Mouse (Mus musculus) myocyte (in vitro differentiated cells): ENCODE measurements around the gene Ggt5. TPM values are rescaled to one million over a fixed set of nuclear protein-coding genes. Genes with fewer than 3 reads are reported as not detected.

Experiments
- H3K27me3 ChIP-seq: one replicate; pipeline ENCODE4 v1.6.1; 2011; ENCODE audit not compliant: control insufficient read depth, insufficient read depth, insufficient read length
- H3K36me3 ChIP-seq: one replicate; pipeline ENCODE4 v1.6.1; 2011; ENCODE audit not compliant: control insufficient read depth, insufficient read depth
- H3K4me2 ChIP-seq: one replicate; pipeline ENCODE4 v1.6.1; 2011; ENCODE audit warnings: low read depth, control low read depth
- H3K4me3 ChIP-seq: one replicate; pipeline ENCODE4 v1.5.1; 2011; ENCODE audit warnings: mild to moderate bottlenecking, control low read depth, moderate library complexity
- H3K79me2 ChIP-seq: one replicate; pipeline ENCODE4 v1.6.1; 2011; ENCODE audit not compliant: control insufficient read depth, insufficient read depth
- H3ac ChIP-seq: one replicate; pipeline ENCODE4 v1.6.1; 2011; ENCODE audit not compliant: control insufficient read depth, insufficient read length
- CEBPB ChIP-seq: IDR thresholded peaks from 2 replicates; pipeline ENCODE4 v1.6.1; 2011; ENCODE audit warnings: mild to moderate bottlenecking, moderate library complexity; ENCODE audit not compliant: poor library complexity, insufficient read depth, severe bottlenecking
- E2F4 ChIP-seq: IDR thresholded peaks from one replicate; pipeline ENCODE4 v1.6.1; 2011; ENCODE audit warnings: mild to moderate bottlenecking, control low read depth, moderate library complexity; ENCODE audit not compliant: insufficient read depth
- MAX ChIP-seq: IDR thresholded peaks from one replicate; pipeline ENCODE4 v1.6.1; 2011; ENCODE audit warnings: low read depth, mild to moderate bottlenecking, control low read depth
- MYOD1 ChIP-seq, 3 experiments: IDR thresholded peaks; one replicate each; pipeline ENCODE4 v1.6.1; 2011; ENCODE audit warnings: control low read depth in 2 of 3, low read depth in 2 of 3, mild to moderate bottlenecking in 2 of 3, moderate library complexity in 1 of 3; ENCODE audit not compliant: insufficient read length in 2 of 3, control insufficient read depth in 1 of 3
- MYOG ChIP-seq, 3 experiments: IDR thresholded peaks; one replicate each; pipeline ENCODE4 v1.6.1; 2011; ENCODE audit warnings: control low read depth in 2 of 3, low read depth in 2 of 3, mild to moderate bottlenecking in 2 of 3; ENCODE audit not compliant: insufficient read length in 2 of 3, control insufficient read depth in 1 of 3, insufficient read depth in 1 of 3
- POLR2A ChIP-seq: IDR thresholded peaks from one replicate; pipeline ENCODE4 v1.6.1; 2011; ENCODE audit warnings: low read depth, mild to moderate bottlenecking, control low read depth, moderate library complexity; ENCODE audit not compliant: insufficient read length
- POLR2AphosphoS2 ChIP-seq: IDR thresholded peaks from one replicate; pipeline ENCODE4 v1.6.1; 2011; ENCODE audit warnings: low read depth, control low read depth; ENCODE audit not compliant: insufficient read length
- REST ChIP-seq: IDR thresholded peaks from one replicate; pipeline ENCODE4 v1.6.1; 2011; ENCODE audit warnings: mild to moderate bottlenecking, control low read depth, moderate library complexity; ENCODE audit not compliant: insufficient read depth, insufficient read length
- SRF ChIP-seq: IDR thresholded peaks from one replicate; pipeline ENCODE4 v1.6.1; 2011; ENCODE audit warnings: low read depth; ENCODE audit not compliant: control insufficient read depth, insufficient read length
- TCF12 ChIP-seq: IDR thresholded peaks from one replicate; pipeline ENCODE4 v1.6.1; 2011; ENCODE audit warnings: mild to moderate bottlenecking, control low read depth; ENCODE audit not compliant: poor library complexity, insufficient read depth, severe bottlenecking
- TCF3 ChIP-seq: IDR thresholded peaks from one replicate; pipeline ENCODE4 v1.6.1; 2011; ENCODE audit warnings: low read depth, control low read depth; ENCODE audit not compliant: insufficient read length
- USF1 ChIP-seq: IDR thresholded peaks from one replicate; pipeline ENCODE4 v1.6.1; 2011; ENCODE audit warnings: low read depth, mild to moderate bottlenecking, control low read depth, moderate library complexity
- polyA plus RNA-seq: library from polyadenylated mRNA; unstranded; fragments of >200 nt; fragmentation: generic; extraction: Trizol; gene quantifications from one replicate; pipeline ENCODE4 v1.2.1, GENCODE M21; 2012; ENCODE audit warnings: missing spikeins

The Ggt5 gene
- polyA plus RNA-seq, 1 experiment = 0.22 TPM

DNA sequence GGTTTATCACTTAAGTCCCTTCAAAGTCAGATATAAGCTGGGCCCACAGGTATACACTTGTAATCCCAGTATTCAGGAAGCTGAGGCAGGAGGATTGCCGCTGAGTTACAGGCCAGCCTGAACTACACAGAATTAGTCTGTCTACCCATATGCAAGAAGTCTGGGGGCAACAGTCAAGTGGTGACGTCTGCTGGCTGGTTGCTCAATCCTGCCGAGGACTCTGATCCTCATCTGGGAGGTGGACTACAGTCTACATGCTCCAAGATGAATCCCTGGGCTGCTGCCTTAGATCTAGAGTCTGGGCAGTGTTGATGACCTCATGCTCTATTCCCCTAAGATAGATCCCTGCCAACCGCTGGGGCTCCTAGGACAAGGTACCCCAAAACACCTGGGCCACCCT is 64.9 kb downstream of the Ggt5 start:
- Histone ChIP-seq H3K27me3 (no peaks in the 10 kb centered on the region), H3ac (no peak overlapping the region), H3K36me3 (peaks cover 4% of the 10 kb centered on the region), H3K4me2 (no peak overlapping the region), H3K4me3 (no peak overlapping the region), H3K79me2 (no peaks in the 10 kb centered on the region)
- TF ChIP-seq MAX = no peak

GRCm38 (mm10) chr10:75657165-75657564 is 68.0 kb downstream of the Ggt5 start:
- H3K4me3 ChIP-seq = no peak overlapping the region
- H3ac ChIP-seq = no peak overlapping the region
- peaks cover 4% of the 10 kb centered on the region for H3K36me3 ChIP-seq
- H3K4me2 ChIP-seq = no peak overlapping the region
- H3K79me2 ChIP-seq = no peaks in the 10 kb centered on the region
- no peaks in the 10 kb centered on the region for H3K27me3 ChIP-seq
- TF ChIP-seq E2F4 (no peak), SRF (no peak), MYOD1 (IDR thresholded peaks at IDR 0.05; ENCODE audit: control insufficient read depth in 1 of 3, insufficient read length in 2 of 3, low read depth in 2 of 3) (no peak), POLR2A (no peak), USF1 (no peak), CEBPB (no peak)

DNA sequence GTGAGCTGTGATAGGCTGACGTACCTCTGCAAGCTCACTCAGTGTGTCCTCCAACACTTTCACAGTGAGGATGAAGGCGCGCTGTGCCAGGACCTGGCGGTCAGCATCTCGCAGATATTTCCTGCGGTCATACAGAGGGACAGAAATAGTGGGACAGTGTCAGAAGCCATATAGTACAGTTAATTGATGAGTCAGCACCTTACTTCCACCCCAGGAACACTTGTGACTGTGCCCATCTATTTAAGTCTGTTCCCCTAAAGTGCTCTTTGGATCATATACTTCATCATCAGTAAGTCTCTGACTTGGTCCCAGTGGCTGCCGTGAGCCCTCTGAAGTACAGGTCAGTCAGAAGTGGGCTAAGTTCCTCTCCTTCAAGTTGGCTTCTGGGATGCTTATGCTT is 68.6 kb downstream of the Ggt5 start:
- no peak for TF ChIP-seq POLR2A
- no peak for TF ChIP-seq TCF3
- TF ChIP-seq E2F4 = no peak
- TF ChIP-seq USF1 = no peak
- TF ChIP-seq MYOD1 (IDR thresholded peaks at IDR 0.05; ENCODE audit: control insufficient read depth in 1 of 3, insufficient read length in 2 of 3, low read depth in 2 of 3) = no peak
- no peak for TF ChIP-seq MAX
- no peak for TF ChIP-seq CEBPB
- no peak for TF ChIP-seq MYOG (IDR thresholded peaks at IDR 0.05; ENCODE audit: control insufficient read depth in 1 of 3, insufficient read depth in 1 of 3, insufficient read length in 2 of 3, low read depth in 2 of 3)
- no peak for TF ChIP-seq REST
- TF ChIP-seq POLR2AphosphoS2 = no peak
- no peak for TF ChIP-seq SRF
- TF ChIP-seq TCF12 = no peak
- H3K27me3 ChIP-seq = no peaks in the 10 kb centered on the region
- H3K4me3 ChIP-seq = no peak overlapping the region
- no peak overlapping the region for H3K4me2 ChIP-seq
- no peaks in the 10 kb centered on the region for H3K79me2 ChIP-seq
- peaks cover 4% of the 10 kb centered on the region for H3K36me3 ChIP-seq
- H3ac ChIP-seq = no peak overlapping the region

GRCm38 (mm10) chr10:75661381-75661780 is 72.2 kb downstream of the Ggt5 start:
- H3K79me2 ChIP-seq = no peaks in the 10 kb centered on the region
- TF ChIP-seq SRF = no peak
- no peak for TF ChIP-seq USF1
- TF ChIP-seq TCF12 = no peak
- no peak overlapping the region for H3ac ChIP-seq
- H3K27me3 ChIP-seq = no peaks in the 10 kb centered on the region
- no peaks in the 10 kb centered on the region for H3K36me3 ChIP-seq
- H3K4me3 ChIP-seq = no peak overlapping the region
- no peak overlapping the region for H3K4me2 ChIP-seq

DNA sequence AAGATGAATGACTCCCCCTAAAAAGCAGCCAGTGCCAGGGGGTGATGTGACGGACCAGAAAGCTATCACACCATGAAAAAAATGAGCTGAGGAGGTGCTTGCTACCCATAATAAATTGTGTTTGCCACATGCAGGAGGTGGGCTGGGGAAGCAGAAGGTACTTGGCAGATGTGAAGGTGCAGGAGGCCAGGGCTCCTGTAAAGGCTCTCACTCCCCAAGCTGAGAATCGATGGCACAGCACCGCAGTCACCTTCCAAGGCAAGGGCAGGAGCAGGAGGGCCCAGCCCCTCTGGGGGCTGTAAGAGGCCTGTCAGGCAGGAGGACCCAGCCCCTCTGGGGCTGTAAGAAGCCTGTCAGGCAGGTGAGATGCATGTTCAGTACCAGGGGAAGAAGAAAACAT is 72.7 kb downstream of the Ggt5 start:
- no peaks in the 10 kb centered on the region for H3K36me3 ChIP-seq
- no peak overlapping the region for H3ac ChIP-seq
- TF ChIP-seq MYOG (IDR thresholded peaks at IDR 0.05; ENCODE audit: control insufficient read depth in 1 of 3, insufficient read depth in 1 of 3, insufficient read length in 2 of 3, low read depth in 2 of 3) (no peak), TCF12 (no peak), TCF3 (no peak), MYOD1 (IDR thresholded peaks at IDR 0.05; ENCODE audit: control insufficient read depth in 1 of 3, insufficient read length in 2 of 3, low read depth in 2 of 3) (no peak), REST (no peak), POLR2AphosphoS2 (no peak), USF1 (no peak), CEBPB (no peak), POLR2A (no peak), SRF (no peak), E2F4 (no peak), MAX (no peak)
- H3K27me3 ChIP-seq = no peaks in the 10 kb centered on the region
- no peaks in the 10 kb centered on the region for H3K79me2 ChIP-seq
- H3K4me2 ChIP-seq = no peak overlapping the region
- H3K4me3 ChIP-seq = no peak overlapping the region

DNA sequence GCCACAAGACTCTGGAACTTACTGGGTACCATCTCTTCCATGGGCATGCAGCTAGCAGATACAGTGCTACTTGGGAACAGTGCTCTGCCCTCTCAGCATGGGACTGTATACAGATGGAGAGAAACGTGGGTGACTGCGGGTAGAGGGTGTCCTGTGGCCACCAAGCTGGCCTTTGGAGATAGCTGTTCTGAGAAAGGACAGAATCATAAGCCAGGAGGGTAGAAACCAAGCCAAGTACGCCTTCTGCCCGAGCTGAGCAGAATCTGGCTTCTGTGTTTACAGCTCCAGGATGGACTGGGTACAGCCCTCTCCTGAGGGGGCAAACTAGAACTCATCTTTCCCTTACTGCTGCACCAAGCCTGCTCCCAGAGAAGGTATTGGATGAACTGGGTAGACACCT is 73.4 kb downstream of the Ggt5 start:
- TF ChIP-seq SRF (no peak), MAX (no peak), MYOD1 (IDR thresholded peaks at IDR 0.05; ENCODE audit: control insufficient read depth in 1 of 3, insufficient read length in 2 of 3, low read depth in 2 of 3) (no peak), CEBPB (no peak), USF1 (no peak), E2F4 (no peak), TCF12 (no peak), MYOG (IDR thresholded peaks at IDR 0.05; ENCODE audit: control insufficient read depth in 1 of 3, insufficient read depth in 1 of 3, insufficient read length in 2 of 3, low read depth in 2 of 3) (no peak), REST (no peak), POLR2AphosphoS2 (no peak), POLR2A (no peak), TCF3 (no peak)
- Histone ChIP-seq H3ac (no peak overlapping the region), H3K4me2 (no peak overlapping the region), H3K79me2 (no peaks in the 10 kb centered on the region), H3K27me3 (no peaks in the 10 kb centered on the region), H3K4me3 (no peak overlapping the region), H3K36me3 (no peaks in the 10 kb centered on the region)
